Mouse (Mus musculus) spleen, adult 2 months (tissue): ENCODE results near the gene Togaram2. TPM values are rescaled to one million over a fixed set of nuclear protein-coding genes. Genes with fewer than 3 reads are reported as not detected.
"Not testable (repeated sequence)": the region's sequence is repeated elsewhere in the genome, so short reads cannot be mapped to it uniquely, and the experiment has no call there.

ENCODE experiments used
- DNase-seq, 2 experiments: peaks; one replicate each; pipeline versions ENCODE4 v3.0.0 to v3.0.0-alpha.2; 2012 to 2021; ENCODE audit warnings: low spot score in 2 of 2, low read depth in 1 of 2
- H3K27ac ChIP-seq: fragments of 200-500 bp; 2 replicates; pipeline ENCODE4 v1.5.1; 2012; ENCODE audit warnings: low read length, inconsistent platforms; ENCODE audit not compliant: insufficient read depth
- H3K27me3 ChIP-seq: fragments of 200-500 bp; 2 replicates; pipeline ENCODE4 v1.6.1; 2012; ENCODE audit warnings: mild to moderate bottlenecking, moderate library complexity, low read length, inconsistent platforms; ENCODE audit not compliant: control insufficient read depth, insufficient read depth
- H3K36me3 ChIP-seq: fragments of 200-500 bp; 2 replicates; pipeline ENCODE4 v1.6.1; 2012; ENCODE audit warnings: mild to moderate bottlenecking, low read length, inconsistent platforms; ENCODE audit not compliant: control insufficient read depth, insufficient read depth
- H3K4me1 ChIP-seq: fragments of 200-500 bp; 2 replicates; pipeline ENCODE4 v1.6.1; 2011; ENCODE audit warnings: inconsistent platforms; ENCODE audit not compliant: control insufficient read depth, insufficient read depth, insufficient read length
- H3K4me3 ChIP-seq: fragments of 200-500 bp; 2 replicates; pipeline ENCODE4 v1.5.1; 2011; ENCODE audit warnings: mild to moderate bottlenecking, inconsistent platforms; ENCODE audit not compliant: insufficient read depth, insufficient read length; ENCODE audit errors: extremely low read depth
- CTCF ChIP-seq: fragments of 200-500 bp; IDR thresholded peaks from 2 replicates; pipeline ENCODE4 v1.5.1; 2011; ENCODE audit warnings: mild to moderate bottlenecking, inconsistent platforms; ENCODE audit not compliant: insufficient read depth, insufficient read length, insufficient replicate concordance; ENCODE audit errors: extremely low read depth
- POLR2A ChIP-seq: fragments of 200-500 bp; IDR thresholded peaks from 2 replicates; pipeline ENCODE4 v1.6.1; 2011; ENCODE audit warnings: low read depth, low read length, inconsistent platforms
- WGBS: fragments of 180-500 bp; shearing (Covaris S2); methylation state at CpG from one replicate; pipeline ENCODE4 v1.1.7; 2018; 5-methylcytosine and 5-hydroxymethylcytosine counted together
- polyA plus RNA-seq: library from polyadenylated mRNA; depleted of rRNA; stranded (reverse); fragments of >200 nt; gene quantifications from 2 replicates; pipeline ENCODE4 v1.2.3, GENCODE M21; 2012

Togaram2 gene
- polyA plus RNA-seq, 1 experiment, result 0.04 TPM

DNA sequence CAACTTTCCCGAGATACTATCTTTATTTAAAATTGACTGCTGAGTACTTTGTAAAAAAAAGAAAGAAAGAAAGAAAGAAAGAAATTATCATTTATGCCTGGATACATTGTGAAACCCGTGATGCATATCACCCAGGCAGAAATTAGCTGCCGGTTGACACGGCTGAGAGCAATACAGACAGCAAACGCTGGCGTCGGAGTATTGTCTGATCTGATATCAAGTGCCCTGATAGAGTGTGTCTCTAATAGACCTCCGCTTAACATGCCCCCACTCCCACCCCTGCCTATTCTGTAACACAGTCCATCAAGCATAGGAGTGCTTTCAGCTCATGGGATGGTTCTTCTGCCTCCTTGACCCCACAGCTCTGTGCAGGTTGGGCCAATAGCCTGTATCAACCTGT, 74.5 kb downstream of the Togaram2 start:
- H3K27ac ChIP-seq, result no peak overlapping the region
- no peak overlapping the region for H3K4me3 ChIP-seq
- no peak for DNase-seq
- H3K4me1 ChIP-seq, result no peaks in the 10 kb centered on the region
- TF ChIP-seq POLR2A (no peak), CTCF (no peak)
- WGBS, result 90% methylated on average over 8 of the region's 8 CpGs
- H3K36me3 ChIP-seq, result no peaks in the 10 kb centered on the region
- no peaks in the 10 kb centered on the region for H3K27me3 ChIP-seq

DNA sequence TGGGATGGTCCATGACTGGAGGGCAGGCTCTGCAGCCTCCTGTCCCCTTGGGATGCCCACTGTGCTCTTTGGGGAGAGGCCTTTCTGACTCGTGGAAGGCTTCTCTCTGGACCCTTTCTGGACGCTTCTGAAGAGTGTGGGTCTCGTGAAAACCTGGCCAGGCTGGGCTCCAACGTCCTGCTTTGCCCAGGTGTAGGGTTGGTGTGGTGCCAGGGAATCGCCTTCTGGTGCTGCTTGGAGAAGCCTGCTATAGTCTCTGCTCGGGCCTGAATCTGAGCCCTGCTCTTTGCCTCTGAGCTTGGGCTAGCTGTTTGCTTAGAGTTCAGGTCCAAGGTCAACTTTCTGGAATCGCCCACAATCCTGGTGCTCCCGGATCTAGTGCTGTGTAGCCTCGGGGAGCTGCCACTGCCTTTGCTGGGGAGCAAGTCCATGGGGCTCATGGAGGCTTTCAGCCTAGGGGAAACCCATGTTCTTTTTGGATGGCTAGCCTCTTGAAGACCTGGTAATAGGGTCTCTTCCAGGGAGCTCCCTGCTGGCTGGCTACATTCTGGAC, 76.6 kb downstream of the Togaram2 start:
- no peak overlapping the region for H3K4me3 ChIP-seq
- H3K4me1 ChIP-seq, result no peaks in the 10 kb centered on the region
- no peaks in the 10 kb centered on the region for H3K36me3 ChIP-seq
- DNase-seq, result no peak
- no peaks in the 10 kb centered on the region for H3K27me3 ChIP-seq
- H3K27ac ChIP-seq, result no peak overlapping the region
- 83% methylated on average over 9 of the region's 9 CpGs for WGBS
- no peak for TF ChIP-seq CTCF
- TF ChIP-seq POLR2A, result no peak

DNA sequence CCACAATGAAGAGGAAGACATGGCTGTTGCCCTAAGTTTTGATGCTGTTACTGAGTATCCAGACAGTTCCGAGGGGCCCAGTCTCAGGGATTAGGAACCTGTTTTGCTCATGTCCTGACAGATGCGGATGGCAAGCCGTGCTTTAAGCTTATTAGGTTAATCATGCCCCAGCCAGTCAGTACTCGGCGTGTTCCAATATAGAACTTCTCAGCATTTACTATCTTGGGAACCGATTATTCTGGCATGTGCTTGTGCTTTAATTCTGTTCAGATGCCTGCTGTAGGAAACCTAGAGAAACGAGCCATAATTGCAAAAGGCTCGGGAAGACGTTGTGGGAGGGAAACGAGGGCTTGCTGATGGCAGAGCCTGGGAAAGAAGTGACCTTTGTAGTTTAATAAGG, 79.8 kb downstream of the Togaram2 start, which contains the start of gene Pcare:
Gene Pcare (minus strand): TSS at position 64 of the 400 bp plus-strand sequence.
- H3K27me3 ChIP-seq, result no peaks in the 10 kb centered on the region
- no peak within 1 kb of the TSS for H3K4me3 ChIP-seq
- 84% methylated on average over 10 of the region's 10 CpGs for WGBS
- no peaks in the 10 kb centered on the region for H3K4me1 ChIP-seq
- no peak for TF ChIP-seq CTCF
- no peak for TF ChIP-seq POLR2A
- no peak for DNase-seq
- H3K27ac ChIP-seq, result no peak within 1 kb of the TSS
- H3K36me3 ChIP-seq, result no peaks in the 10 kb centered on the region

DNA sequence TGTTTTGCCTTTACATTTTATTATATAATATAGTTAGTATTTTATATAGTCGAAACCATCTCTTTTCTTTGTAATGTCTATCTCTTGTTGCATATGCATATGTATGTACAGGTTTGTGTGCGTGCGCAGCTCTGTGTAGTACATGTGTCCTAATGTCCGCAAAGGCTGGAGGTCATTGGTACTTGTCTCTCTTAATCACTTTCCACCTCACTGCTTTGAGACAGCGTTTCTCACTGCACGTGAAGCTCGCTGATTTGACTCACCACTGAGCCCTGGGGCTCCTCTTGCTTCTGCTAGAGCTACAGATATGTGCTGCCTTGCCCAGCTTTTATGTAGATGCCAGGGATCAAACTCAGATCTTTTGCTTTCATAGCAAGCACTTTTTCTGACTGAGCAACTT, 87.5 kb downstream of the Togaram2 start:
- 90% methylated on average over 7 of the region's 7 CpGs for WGBS
- no peak overlapping the region for H3K27ac ChIP-seq
- H3K4me1 ChIP-seq, result no peaks in the 10 kb centered on the region
- H3K36me3 ChIP-seq, result no peaks in the 10 kb centered on the region
- no peak for TF ChIP-seq POLR2A
- DNase-seq, result no peak
- H3K4me3 ChIP-seq, result no peak overlapping the region
- H3K27me3 ChIP-seq, result no peaks in the 10 kb centered on the region

DNA sequence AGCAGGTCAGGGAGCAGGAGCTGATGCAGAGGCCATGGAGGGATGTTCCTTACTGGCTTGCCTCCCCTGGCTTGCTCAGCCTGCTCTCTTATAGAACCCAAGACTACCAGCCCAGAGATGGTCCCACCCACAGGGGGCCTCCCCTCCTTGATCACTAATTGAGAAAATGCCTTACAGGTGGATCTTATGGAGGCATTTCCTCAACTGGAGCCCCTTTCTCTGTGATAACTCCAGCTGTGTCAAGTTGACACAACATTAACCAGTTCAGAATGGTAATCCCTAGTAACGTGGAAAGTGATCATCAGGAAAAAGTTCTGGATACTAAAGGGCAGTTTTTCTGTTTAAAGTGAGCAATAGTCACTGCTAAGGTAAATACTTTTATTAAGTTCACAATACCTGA, 95.1 kb downstream of the Togaram2 start, which contains the start of gene Clip4:
Gene Clip4 (plus strand): TSS at position 301 of the 400 bp plus-strand sequence.
- H3K4me1 ChIP-seq, H3K27me3 ChIP-seq, H3K27ac ChIP-seq, DNase-seq, H3K4me3 ChIP-seq, H3K36me3 ChIP-seq: not testable (repeated sequence)
- 78% methylated on average over 1 of the region's 1 CpGs for whole genome bisulfite sequencing

DNA sequence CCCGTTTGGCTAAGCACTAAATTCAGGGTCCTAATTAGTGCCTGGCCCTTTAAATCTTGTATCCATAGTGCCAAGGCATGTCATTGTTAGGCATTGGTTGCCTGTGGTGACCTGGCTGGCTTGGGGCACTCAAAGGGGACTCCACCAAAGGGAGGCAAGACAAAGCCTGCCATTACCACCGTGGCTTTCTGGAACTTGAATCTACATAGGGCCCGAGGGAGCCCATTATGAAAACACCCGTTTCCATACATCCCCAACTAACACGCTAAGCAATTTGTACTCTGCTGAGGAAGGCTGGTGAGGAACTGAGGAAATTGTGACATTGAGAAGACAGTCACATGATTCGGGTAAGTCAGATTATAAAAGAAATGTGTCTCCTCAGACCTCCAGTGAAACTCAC, 96.5 kb downstream of the Togaram2 start:
- no peaks in the 10 kb centered on the region for H3K36me3 ChIP-seq
- DNase-seq, result no peak
- no peak overlapping the region for H3K27ac ChIP-seq
- 64% methylated on average over 6 of the region's 6 CpGs for WGBS
- no peak for TF ChIP-seq CTCF
- H3K27me3 ChIP-seq, result no peaks in the 10 kb centered on the region
- H3K4me1 ChIP-seq, result no peaks in the 10 kb centered on the region
- H3K4me3 ChIP-seq, result no peak overlapping the region

DNA sequence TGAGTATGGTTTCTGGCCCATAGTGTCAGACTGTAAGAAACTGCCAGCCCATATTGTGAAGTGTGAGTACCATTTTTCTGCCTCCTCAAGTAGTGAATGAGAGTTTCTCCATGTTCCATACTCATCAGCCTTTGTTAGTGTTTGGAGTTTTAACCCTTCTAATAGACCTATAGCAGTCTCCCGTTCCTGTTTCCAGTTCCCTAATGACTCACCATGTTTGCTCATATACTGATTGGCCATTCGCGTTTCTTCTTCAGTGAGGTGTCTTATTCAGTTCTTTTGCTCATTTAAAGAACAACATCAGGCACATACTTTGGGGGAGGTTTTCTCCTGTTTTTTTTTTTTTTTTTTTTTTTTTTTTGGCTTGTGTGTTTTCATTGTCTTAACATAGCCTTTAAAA, 97.6 kb downstream of the Togaram2 start:
- DNase-seq, result no peak
- 85% methylated on average over 3 of the region's 3 CpGs for whole genome bisulfite sequencing

More for the DNA sequence above, 97.6 kb downstream of the Togaram2 start:
- H3K27me3 ChIP-seq, result no peaks in the 10 kb centered on the region
- no peak overlapping the region for H3K27ac ChIP-seq
- TF ChIP-seq POLR2A (no peak), CTCF (no peak)
- H3K4me1 ChIP-seq, result no peaks in the 10 kb centered on the region
- H3K36me3 ChIP-seq, result no peaks in the 10 kb centered on the region
- H3K4me3 ChIP-seq, result no peak overlapping the region
